Mouse (Mus musculus) erythroblast, embryonic 14.5 days (primary cell): ENCODE measurements around the gene Gm45808.

Experiments used
- GATA1 ChIP-seq: IDR thresholded peaks from 2 replicates; pipeline ENCODE4 v1.6.1; 2012; ENCODE audit warnings: low read length, inconsistent platforms, mixed read lengths
- TAL1 ChIP-seq: IDR thresholded peaks from 3 replicates; pipeline ENCODE4 v1.6.1; 2012; ENCODE audit warnings: low read length, inconsistent platforms, mixed read lengths

GRCm38 (mm10) chr7:45434203-45435015 lies 52.2 kb downstream of the Gm45808 start, which contains the start of gene Gys1:
- no peak for TF ChIP-seq TAL1
- no peak for TF ChIP-seq GATA1
